Mouse (Mus musculus) embryonic facial prominence, embryonic 12.5 days (tissue): Measurements from ENCODE around the gene Aida. TPM values are rescaled to one million over a fixed set of nuclear protein-coding genes. Genes with fewer than 3 reads are reported as not detected.
"Not testable (repeated sequence)": the region's sequence is repeated elsewhere in the genome, so short reads cannot be mapped to it uniquely, and the experiment has no call there.

Source experiments
- ATAC-seq: fragments of 200-750 bp; cut with Nextera tagmentation; 2 replicates; pipeline ENCODE4 v1.8.0; 2017; ENCODE audit not compliant: insufficient number of reproducible peaks, insufficient read depth, low FRiP score, low TSS enrichment
- H3K27ac ChIP-seq: fragments of 300-500 bp; sonication (generic); 2 replicates; pipeline ENCODE4 v1.5.1; 2016; ENCODE audit warnings: mild to moderate bottlenecking
- H3K27me3 ChIP-seq: fragments of 300-500 bp; sonication (generic); 2 replicates; pipeline ENCODE4 v1.6.1; 2016; ENCODE audit warnings: mild to moderate bottlenecking, moderate library complexity
- H3K36me3 ChIP-seq: fragments of 300-500 bp; sonication (generic); 2 replicates; pipeline ENCODE4 v1.6.1; 2016; ENCODE audit warnings: mild to moderate bottlenecking
- H3K4me1 ChIP-seq: fragments of 300-500 bp; sonication (generic); 2 replicates; pipeline ENCODE4 v1.6.1; 2016
- H3K4me2 ChIP-seq: fragments of 300-500 bp; sonication (generic); replicated peaks from 2 replicates; pipeline ENCODE4 v1.6.1; 2016; ENCODE audit warnings: mild to moderate bottlenecking, moderate library complexity
- H3K4me3 ChIP-seq: fragments of 300-500 bp; sonication (generic); 2 replicates; pipeline ENCODE4 v1.5.1; 2016; ENCODE audit warnings: mild to moderate bottlenecking
- H3K9ac ChIP-seq: fragments of 300-500 bp; sonication (generic); 2 replicates; pipeline ENCODE4 v1.6.1; 2016; ENCODE audit warnings: mild to moderate bottlenecking, moderate library complexity
- H3K9me3 ChIP-seq: fragments of 300-500 bp; sonication (generic); 2 replicates; pipeline ENCODE4 v1.6.1; 2016; ENCODE audit warnings: mild to moderate bottlenecking, moderate library complexity
- WGBS: fragments of 180-500 bp; shearing (Covaris S2); methylation state at CpG from one replicate; pipeline ENCODE4 v1.1.7; 2016; 5-methylcytosine and 5-hydroxymethylcytosine counted together
- polyA plus RNA-seq: library from polyadenylated mRNA; unstranded; fragments of >200 nt; fragmentation: Nextera tagmentation; extraction: Ambion mirVana; gene quantifications from 2 replicates; pipeline ENCODE4 v1.2.1, GENCODE M21; 2016

The Aida gene
- polyA plus RNA-seq, 1 experiment from 2014 or later = 71.6 TPM

DNA sequence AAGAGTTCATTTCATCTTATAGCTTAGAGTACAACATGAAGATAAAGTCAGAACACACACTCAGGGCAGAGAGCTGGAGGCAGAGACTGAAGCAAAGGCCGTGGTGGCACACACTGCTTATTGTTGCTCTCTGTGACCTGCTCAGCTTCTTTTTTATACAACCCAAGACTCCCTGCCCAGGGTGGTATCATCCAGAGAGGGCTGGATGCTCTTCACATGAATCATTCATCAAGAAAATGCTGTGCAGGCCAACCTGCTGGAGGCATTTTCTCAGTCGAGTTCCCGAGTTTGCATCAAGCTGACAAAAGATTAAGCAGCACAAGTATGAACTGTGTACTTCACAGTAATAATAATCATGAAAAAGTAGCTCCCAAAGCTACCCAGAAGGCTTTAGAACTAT is 8.0 kb upstream of the Aida start:
- Histone ChIP-seq H3K27me3 (no peaks in the 10 kb centered on the region), H3K9me3 (no peaks in the 10 kb centered on the region), H3K4me3 (no peak overlapping the region), H3K4me1 (no peaks in the 10 kb centered on the region), H3K9ac (no peak overlapping the region), H3K4me2 (no peak overlapping the region), H3K27ac (no peak overlapping the region), H3K36me3 (peaks cover 61% of the 10 kb centered on the region)
- ATAC-seq = no peak
- WGBS = 82% methylated on average over 3 of the region's 3 CpGs

DNA sequence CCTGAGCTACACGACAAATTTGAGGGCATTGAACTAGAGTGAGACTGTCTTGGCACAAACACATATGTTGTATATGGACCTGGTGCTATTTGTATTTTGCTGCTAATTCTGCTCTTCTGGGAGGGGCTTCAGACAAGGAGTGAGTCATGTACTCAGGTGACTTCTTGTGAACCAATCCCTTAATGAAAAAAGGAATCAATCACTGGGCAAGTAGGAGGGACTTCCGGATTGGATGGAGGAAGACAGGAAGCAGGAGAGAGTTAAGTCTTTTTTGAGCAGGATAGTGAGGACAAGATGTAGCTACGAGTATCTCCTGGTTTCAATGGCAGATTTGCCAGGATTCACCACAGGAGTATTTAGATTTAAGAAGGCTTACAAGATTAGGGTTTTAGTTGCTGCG is 6.8 kb upstream of the Aida start:
- Histone ChIP-seq H3K36me3 (peaks cover 51% of the 10 kb centered on the region), H3K9ac (no peak overlapping the region), H3K4me1 (no peaks in the 10 kb centered on the region), H3K9me3 (no peaks in the 10 kb centered on the region), H3K4me2 (no peak overlapping the region), H3K4me3 (no peak overlapping the region), H3K27ac (no peak overlapping the region), H3K27me3 (no peaks in the 10 kb centered on the region)
- 94% methylated on average over 4 of the region's 4 CpGs for WGBS
- ATAC-seq = no peak

DNA sequence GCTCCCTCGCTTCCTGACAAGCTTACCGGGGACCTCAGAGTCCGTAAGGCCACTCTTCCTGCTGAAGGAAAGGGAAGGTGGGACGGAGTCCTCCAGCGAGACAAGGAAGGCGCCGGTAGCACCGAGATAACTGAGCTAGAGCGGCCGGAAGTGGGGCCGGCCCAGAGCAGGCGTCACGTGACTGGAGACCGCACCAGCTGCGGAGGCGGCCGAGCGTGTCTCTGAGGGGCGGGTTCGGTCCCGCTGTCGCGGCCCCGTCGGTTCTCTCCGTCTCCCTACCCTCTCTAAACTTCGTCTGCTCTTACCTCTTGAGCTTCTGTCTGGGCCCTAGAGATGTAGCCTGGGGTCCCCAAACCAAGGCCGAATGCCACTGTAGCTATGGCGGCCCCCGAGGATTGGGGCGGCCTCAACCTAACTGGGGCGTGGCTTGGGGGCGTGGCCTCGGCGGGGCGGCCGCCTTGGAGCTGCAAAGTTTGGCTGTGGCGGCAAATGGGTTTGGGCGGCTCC is 540 bp downstream of the Aida start, which contains the start of gene Brox:
Brox (minus strand) TSS at position 393 of the 507 bp plus-strand sequence.
- WGBS = under 1% methylated on average over 39 of the region's 39 CpGs
- Histone ChIP-seq H3K27me3 (no peaks in the 10 kb centered on the region), H3K4me2 (peak within 1 kb of the TSS; percentile 51), H3K36me3 (no peaks in the 10 kb centered on the region), H3K9ac (peak within 1 kb of the TSS; percentile 50), H3K27ac (peak within 1 kb of the TSS; percentile 47), H3K9me3 (no peaks in the 10 kb centered on the region), H3K4me3 (peak within 1 kb of the TSS; percentile 49), H3K4me1 (no peaks in the 10 kb centered on the region)
- peak; percentile 78 for ATAC-seq

DNA sequence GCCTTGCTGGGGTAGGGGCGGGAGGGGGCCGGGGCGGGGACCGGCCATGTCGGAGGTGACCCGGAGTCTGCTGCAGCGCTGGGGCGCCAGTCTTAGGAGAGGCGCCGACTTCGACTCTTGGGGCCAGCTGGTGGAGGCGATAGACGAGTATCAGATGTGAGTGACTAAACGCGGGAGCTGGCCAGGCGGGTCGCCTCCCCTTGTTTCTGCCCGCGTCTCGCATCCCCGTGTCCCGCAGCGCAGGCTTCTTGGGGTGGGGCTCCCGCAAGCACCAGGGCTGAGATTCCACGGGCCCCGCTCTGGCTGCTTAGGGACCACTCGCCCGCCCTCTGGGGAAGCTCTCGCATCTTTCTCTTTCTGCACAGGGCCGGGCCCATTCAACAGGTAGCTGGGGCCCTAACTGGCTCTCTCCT is 1.1 kb downstream of the Aida start:
- H3K9me3 ChIP-seq = no peaks in the 10 kb centered on the region
- no peaks in the 10 kb centered on the region for H3K27me3 ChIP-seq
- peak overlapping the region; percentile 49 for H3K4me3 ChIP-seq
- peak overlapping the region; percentile 50 for H3K9ac ChIP-seq
- H3K4me2 ChIP-seq = peak overlapping the region; percentile 51
- under 1% methylated on average over 30 of the region's 30 CpGs for WGBS
- peak; percentile 1; the same call in 1 of the 2 replicates for ATAC-seq
- H3K4me1 ChIP-seq = no peaks in the 10 kb centered on the region
- H3K36me3 ChIP-seq = no peaks in the 10 kb centered on the region
- peak overlapping the region; percentile 41; the same call in 1 of the 2 replicates for H3K27ac ChIP-seq

DNA sequence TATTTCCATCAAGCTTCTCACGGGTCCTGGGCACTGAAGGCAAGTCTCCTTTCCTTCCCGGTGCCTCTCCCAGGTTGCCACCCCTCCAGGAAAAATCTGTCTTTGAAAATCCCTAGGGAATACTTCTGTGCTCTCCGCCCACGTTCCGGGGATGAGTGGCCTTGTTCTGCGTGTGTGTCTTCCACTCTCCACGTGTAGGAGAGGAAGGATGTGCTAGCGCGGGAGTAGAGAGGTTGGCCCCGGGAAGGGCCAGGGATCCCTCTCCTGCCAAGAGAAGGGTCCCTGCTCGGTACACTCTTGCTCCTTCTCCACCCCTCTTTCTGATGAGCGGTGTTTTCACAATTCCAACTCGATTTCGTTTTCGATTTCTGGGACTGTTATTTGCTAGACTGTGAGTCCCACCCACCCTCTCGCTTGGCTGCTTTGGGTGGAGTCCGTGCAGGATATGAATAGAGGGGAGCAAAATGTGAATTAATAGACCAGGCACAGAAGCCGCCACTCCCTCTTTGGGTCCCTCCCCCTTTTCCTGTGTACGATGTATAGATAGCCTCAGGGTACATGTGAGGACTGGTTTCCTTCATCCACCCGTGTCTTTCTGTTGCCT is 1.6 kb downstream of the Aida start:
- Histone ChIP-seq H3K4me3 (peak overlapping the region; percentile 49), H3K27me3 (no peaks in the 10 kb centered on the region), H3K27ac (peak overlapping the region; percentile 41; the same call in 1 of the 2 replicates), H3K4me2 (peak overlapping the region; percentile 51), H3K9ac (peak overlapping the region; percentile 50), H3K36me3 (no peaks in the 10 kb centered on the region), H3K4me1 (no peaks in the 10 kb centered on the region), H3K9me3 (no peaks in the 10 kb centered on the region)
- ATAC-seq = no peak
- under 1% methylated on average over 20 of the region's 20 CpGs for WGBS

DNA sequence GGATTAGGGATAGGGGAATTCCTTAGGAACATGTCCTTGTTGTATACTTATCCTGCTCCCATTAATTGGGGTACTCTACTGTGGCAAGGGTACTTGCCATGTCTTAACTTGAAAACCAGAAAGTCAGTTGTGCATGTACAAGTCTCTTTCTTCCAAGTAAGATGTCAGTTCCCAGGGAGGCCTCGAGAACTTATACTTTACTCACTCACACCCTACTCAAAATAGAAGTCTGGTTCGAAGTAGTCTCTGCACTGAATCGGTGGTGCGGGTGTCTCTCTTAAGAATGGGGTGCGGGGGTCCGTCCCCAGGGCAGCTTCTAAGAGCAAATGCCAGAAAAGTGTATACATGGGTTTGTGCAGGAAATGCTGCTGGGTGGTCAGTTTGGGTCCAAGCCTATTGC is 2.8 kb downstream of the Aida start:
- no peaks in the 10 kb centered on the region for H3K9me3 ChIP-seq
- H3K9ac ChIP-seq = no peak overlapping the region
- no peak overlapping the region for H3K4me3 ChIP-seq
- no peak overlapping the region for H3K4me2 ChIP-seq
- WGBS = 86% methylated on average over 6 of the region's 6 CpGs
- no peaks in the 10 kb centered on the region for H3K4me1 ChIP-seq
- no peak for ATAC-seq
- no peak overlapping the region for H3K27ac ChIP-seq
- H3K27me3 ChIP-seq = no peaks in the 10 kb centered on the region
- no peaks in the 10 kb centered on the region for H3K36me3 ChIP-seq

DNA sequence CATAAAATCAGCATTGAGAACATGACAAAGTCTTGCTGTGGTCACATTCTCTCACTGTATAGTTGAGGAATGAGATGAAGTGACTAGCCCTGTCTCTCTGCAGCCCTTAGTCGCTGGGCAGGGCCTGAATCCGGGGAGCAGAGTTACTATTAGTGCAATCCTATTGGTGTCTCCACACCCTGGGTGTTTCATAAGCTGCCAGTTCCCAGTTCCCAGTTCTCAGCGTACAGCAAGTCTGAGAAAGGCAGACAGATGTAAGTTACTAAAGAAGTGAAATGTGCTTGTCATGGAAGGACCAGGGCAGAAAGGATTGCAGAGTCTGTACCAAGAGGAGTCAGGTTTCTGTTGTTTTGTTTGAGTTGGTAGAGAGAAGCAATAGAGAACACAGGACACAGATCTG is 11.2 kb downstream of the Aida start:
- no peak overlapping the region for H3K9ac ChIP-seq
- H3K27me3 ChIP-seq = no peaks in the 10 kb centered on the region
- 61% methylated on average over 3 of the region's 3 CpGs for WGBS
- H3K4me1 ChIP-seq = no peaks in the 10 kb centered on the region
- peaks cover 10% of the 10 kb centered on the region for H3K36me3 ChIP-seq
- no peak overlapping the region for H3K4me3 ChIP-seq
- H3K9me3 ChIP-seq = no peaks in the 10 kb centered on the region
- H3K27ac ChIP-seq = peak overlapping the region; percentile 47; the same call in 1 of the 2 replicates
- H3K4me2 ChIP-seq = no peak overlapping the region
- ATAC-seq = no peak

DNA sequence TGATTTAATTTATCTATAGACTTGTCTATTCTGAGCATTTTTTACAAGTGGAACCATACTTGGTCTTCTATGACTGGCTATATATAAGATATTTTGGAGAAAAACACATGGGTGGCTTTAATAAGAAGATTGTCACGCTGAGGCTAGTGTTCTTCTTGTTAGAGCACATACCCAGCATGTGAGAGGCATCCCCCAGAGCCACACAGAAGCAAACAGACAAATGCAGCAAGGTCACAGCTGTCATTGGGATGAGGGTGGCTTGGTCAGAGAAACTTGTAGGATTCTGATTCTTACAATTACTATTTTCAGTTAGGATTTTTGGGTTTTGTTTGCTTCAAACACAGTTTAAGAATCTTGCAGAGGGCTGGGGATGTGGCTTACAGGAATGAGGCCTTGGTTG is 12.1 kb downstream of the Aida start:
- WGBS = 81% methylated on average over 1 of the region's 1 CpGs

DNA sequence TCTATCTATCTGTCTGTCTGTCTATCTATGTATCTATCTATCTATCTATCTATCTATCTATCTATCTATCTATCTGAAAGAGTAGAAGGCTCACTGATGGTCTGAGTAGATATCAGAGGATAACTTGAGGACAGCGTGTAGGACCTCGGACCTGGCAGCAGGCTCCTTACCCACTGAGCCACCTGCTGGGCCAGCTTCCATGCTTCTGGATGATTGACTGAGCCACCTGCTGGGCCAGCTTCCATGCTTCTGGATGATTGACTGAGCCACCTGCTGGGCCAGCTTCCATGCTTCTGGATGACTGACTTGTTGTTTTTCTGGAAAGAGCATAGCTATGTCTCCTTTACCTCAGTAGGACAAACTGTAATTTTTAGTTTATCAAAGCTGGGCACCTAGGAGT is 13.2 kb downstream of the Aida start:
- H3K27ac ChIP-seq, ATAC-seq, H3K9ac ChIP-seq, H3K9me3 ChIP-seq, H3K4me1 ChIP-seq, H3K27me3 ChIP-seq, H3K4me3 ChIP-seq, H3K4me2 ChIP-seq: not testable (repeated sequence)
- WGBS = 68% methylated on average over 2 of the region's 2 CpGs
- H3K36me3 ChIP-seq = peaks cover 28% of the 10 kb centered on the region

More for the DNA sequence above, 12.1 kb downstream of the Aida start:
- Histone ChIP-seq H3K4me2 (no peak overlapping the region), H3K4me3 (no peak overlapping the region), H3K9me3 (no peaks in the 10 kb centered on the region), H3K9ac (no peak overlapping the region), H3K36me3 (peaks cover 18% of the 10 kb centered on the region), H3K27ac (no peak overlapping the region), H3K27me3 (no peaks in the 10 kb centered on the region), H3K4me1 (no peaks in the 10 kb centered on the region)
- ATAC-seq = no peak

DNA sequence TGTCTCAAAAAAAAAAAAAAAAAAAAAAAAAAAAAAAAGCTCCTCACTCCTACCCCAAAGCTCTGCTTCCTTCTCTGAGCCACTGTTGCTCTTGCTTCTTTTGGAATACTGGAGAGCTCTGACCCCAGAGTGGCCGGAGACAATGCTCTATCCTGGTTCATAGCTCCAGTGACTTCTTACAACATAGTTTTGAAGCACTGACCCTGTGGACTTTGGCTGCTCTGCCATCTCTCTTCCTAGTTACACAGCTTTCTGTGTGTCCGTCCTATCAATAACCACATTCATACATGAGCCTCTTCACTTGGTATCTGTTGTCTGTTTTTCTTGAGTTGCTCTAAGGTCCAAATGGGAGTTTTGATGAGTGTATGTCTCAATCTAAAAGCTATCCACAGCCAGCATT is 15.7 kb downstream of the Aida start:
- H3K4me1 ChIP-seq = no peaks in the 10 kb centered on the region
- no peak overlapping the region for H3K9ac ChIP-seq
- 92% methylated on average over 2 of the region's 2 CpGs for WGBS
- H3K9me3 ChIP-seq = no peaks in the 10 kb centered on the region
- H3K27ac ChIP-seq = no peak overlapping the region
- ATAC-seq = no peak
- H3K36me3 ChIP-seq = peaks cover 50% of the 10 kb centered on the region
- no peak overlapping the region for H3K4me3 ChIP-seq
- H3K4me2 ChIP-seq = no peak overlapping the region
- H3K27me3 ChIP-seq = no peaks in the 10 kb centered on the region

DNA sequence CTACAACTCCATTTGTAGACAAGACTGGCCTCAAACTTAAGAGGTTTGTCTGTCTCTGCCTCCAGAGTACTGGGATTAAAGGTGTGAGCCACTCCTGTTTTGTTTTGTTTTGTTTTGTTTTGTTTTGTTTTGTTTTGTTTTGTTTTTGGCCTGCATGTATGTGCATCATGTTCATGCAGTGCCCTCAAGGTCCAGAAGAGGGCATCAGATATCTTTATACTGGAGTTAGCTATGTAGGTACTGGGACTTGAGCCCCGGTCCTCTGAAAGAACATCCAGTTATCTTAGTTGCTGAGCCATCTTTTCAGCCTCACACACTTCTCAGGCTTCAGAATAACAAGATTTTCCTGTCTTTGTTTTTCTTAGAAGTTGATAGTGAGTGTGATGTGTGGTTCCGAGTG is 19.4 kb downstream of the Aida start:
- 93% methylated on average over 2 of the region's 2 CpGs for WGBS
- Histone ChIP-seq H3K36me3 (peaks cover 69% of the 10 kb centered on the region), H3K4me2 (no peak overlapping the region), H3K9me3 (no peaks in the 10 kb centered on the region), H3K27me3 (no peaks in the 10 kb centered on the region), H3K4me1 (no peaks in the 10 kb centered on the region), H3K9ac (no peak overlapping the region), H3K27ac (no peak overlapping the region), H3K4me3 (no peak overlapping the region)
- no peak for ATAC-seq

DNA sequence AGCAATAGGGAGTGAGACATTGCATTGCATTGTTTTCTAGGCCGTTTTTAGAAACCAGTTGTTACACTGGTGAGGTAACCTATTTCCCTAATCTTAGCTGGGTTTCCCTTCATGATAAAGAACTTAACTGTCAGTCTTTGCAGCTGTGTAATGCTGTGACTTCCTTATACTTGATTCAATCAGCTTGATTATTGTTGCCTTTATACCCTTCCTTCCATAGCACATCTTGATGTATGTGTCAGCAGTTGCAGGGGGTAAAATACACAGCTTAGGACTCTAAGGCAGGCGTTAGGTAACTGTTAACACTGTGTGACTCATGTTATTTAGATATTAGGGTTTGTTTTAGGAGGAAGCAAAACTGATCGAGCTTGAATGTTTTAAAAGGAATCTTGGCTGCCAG is 24.3 kb downstream of the Aida start:
- no peak overlapping the region for H3K4me2 ChIP-seq
- no peak overlapping the region for H3K27ac ChIP-seq
- 82% methylated on average over 3 of the region's 3 CpGs for WGBS
- no peaks in the 10 kb centered on the region for H3K4me1 ChIP-seq
- no peak overlapping the region for H3K4me3 ChIP-seq
- H3K9ac ChIP-seq = no peak overlapping the region
- no peaks in the 10 kb centered on the region for H3K27me3 ChIP-seq
- no peak for ATAC-seq
- H3K36me3 ChIP-seq = peaks cover 72% of the 10 kb centered on the region
- H3K9me3 ChIP-seq = no peaks in the 10 kb centered on the region
